Mouse (Mus musculus): ENCODE measurements around the gene Evx2. TPM values are rescaled to one million over a fixed set of nuclear protein-coding genes. Genes with fewer than 3 reads are reported as not detected.

Evx2 gene
- polyA plus RNA-seq, 1 experiment from 2014 or later = 0.67 TPM

DNA sequence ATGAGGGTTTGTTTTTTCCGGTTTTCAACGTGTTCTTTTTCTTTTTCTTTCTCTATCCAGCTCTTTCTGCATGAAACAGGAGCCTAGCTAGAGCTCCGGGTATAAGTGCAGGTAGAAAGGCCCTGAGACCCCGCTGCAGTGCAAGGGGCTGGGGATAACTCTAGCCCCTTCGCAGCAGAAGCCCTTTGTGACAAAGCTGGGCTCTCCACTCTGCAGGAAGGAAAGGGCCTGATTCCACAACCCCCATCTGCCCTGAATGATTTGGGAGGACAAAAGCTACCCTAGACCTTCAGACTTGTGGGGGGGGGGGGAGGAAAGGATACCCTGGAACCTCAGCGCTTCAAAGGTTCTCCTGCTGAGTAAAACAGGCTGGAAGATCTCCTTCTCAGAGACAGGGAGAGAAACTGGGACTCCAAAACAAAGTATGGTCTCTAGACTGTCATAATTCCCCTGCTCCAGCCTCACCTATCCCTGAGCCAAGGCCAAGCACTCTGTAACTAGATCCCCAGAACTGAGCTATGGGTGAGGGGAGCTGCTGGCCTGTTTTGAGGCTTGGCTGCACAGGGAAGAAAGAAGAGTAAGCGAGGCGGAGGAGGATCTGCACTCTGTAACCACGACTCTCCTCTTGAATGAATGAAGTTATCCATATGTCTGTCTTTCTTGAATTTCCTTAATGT is 17.2 kb upstream of the Evx2 start:
- Histone ChIP-seq H3K36me3 (no peaks in the 10 kb centered on the region), H3K4me1 (replicated peaks) (peaks cover 8% of the 10 kb centered on the region), H3K9ac (no peak overlapping the region), H3K9me3 (no peaks in the 10 kb centered on the region), H3K4me2 (peak overlapping the region; percentile 29; the same call in 1 of the 2 replicates), H3K27me3 (peaks cover 100% of the 10 kb centered on the region), H3K27ac (replicated peaks) (no peak overlapping the region), H3K4me3 (peak overlapping the region; percentile 14; the same call in 1 of the 2 replicates)
- WGBS = 5% methylated on average over 9 of the region's 9 CpGs
- ATAC-seq (ENCODE audit: low read depth) = no peak

DNA sequence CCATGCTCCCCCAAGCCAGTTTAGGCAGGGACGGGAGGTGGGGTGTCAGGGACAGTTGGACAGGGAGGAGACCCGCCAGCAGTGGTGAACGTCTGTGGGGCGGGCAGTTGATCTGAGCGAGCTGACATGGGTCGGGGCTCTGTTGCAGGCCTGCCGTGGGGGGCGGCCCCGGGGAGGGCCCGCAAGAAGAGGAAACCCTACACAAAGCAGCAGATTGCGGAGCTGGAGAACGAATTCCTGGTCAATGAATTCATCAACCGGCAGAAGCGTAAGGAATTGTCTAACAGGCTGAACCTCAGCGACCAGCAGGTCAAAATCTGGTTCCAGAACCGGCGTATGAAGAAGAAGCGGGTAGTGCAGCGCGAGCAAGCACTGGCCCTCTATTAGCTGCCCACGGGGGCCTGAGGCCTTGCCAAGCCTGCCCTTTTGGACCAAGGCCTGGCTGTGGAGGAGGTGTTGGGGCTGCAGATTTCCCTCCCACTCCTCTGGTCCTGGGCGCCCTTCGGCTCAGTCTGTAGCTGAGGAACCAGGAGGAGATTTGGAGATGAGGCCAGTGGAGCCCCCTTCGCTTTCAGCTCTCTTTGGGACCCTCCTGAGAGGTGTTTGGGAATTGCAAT is 16.4 kb upstream of the Evx2 start:
- no peaks in the 10 kb centered on the region for H3K9me3 ChIP-seq
- ATAC-seq (ENCODE audit: low read depth) = no peak
- peak overlapping the region; percentile 29 for H3K4me2 ChIP-seq
- H3K9ac ChIP-seq = no peak overlapping the region
- no peaks in the 10 kb centered on the region for H3K36me3 ChIP-seq
- peaks cover 8% of the 10 kb centered on the region for H3K4me1 ChIP-seq (replicated peaks)
- no peak overlapping the region for H3K27ac ChIP-seq (replicated peaks)
- peaks cover 100% of the 10 kb centered on the region for H3K27me3 ChIP-seq
- H3K4me3 ChIP-seq = peak overlapping the region; percentile 14
- 6% methylated on average over 24 of the region's 24 CpGs for WGBS

GRCm38 (mm10) chr2:74674881-74675665 is 15.7 kb upstream of the Evx2 start, which contains the start of gene Hoxd12:
TSS of gene Hoxd12 (plus strand) at chr2:74675013.
- H3K4me1 ChIP-seq (replicated peaks) = peaks cover 8% of the 10 kb centered on the region
- H3K27me3 ChIP-seq = peaks cover 100% of the 10 kb centered on the region
- H3K4me2 ChIP-seq = peak within 1 kb of the TSS; percentile 29
- H3K36me3 ChIP-seq = no peaks in the 10 kb centered on the region
- no peak for ATAC-seq (ENCODE audit: low read depth)
- no peaks in the 10 kb centered on the region for H3K9me3 ChIP-seq
- no peak within 1 kb of the TSS for H3K27ac ChIP-seq (replicated peaks)
- WGBS = 2% methylated on average over 47 of the region's 47 CpGs
- H3K4me3 ChIP-seq = peak within 1 kb of the TSS; percentile 14
- H3K9ac ChIP-seq = no peak within 1 kb of the TSS

- peaks cover 100% of the 10 kb centered on the region for H3K27me3 ChIP-seq
- H3K9me3 ChIP-seq = no peaks in the 10 kb centered on the region
- no peak for ATAC-seq (ENCODE audit: low read depth)
- no peak overlapping the region for H3K27ac ChIP-seq (replicated peaks)
- no peaks in the 10 kb centered on the region for H3K36me3 ChIP-seq
- 2% methylated on average over 24 of the region's 24 CpGs for WGBS
- no peak overlapping the region for H3K9ac ChIP-seq
- H3K4me1 ChIP-seq (replicated peaks) = peaks cover 8% of the 10 kb centered on the region
- H3K4me2 ChIP-seq = no peak overlapping the region
- no peak overlapping the region for H3K4me3 ChIP-seq
Observed at GRCm38 (mm10) chr2:74673835-74674425, 14.6 kb upstream of the Evx2 start.

DNA sequence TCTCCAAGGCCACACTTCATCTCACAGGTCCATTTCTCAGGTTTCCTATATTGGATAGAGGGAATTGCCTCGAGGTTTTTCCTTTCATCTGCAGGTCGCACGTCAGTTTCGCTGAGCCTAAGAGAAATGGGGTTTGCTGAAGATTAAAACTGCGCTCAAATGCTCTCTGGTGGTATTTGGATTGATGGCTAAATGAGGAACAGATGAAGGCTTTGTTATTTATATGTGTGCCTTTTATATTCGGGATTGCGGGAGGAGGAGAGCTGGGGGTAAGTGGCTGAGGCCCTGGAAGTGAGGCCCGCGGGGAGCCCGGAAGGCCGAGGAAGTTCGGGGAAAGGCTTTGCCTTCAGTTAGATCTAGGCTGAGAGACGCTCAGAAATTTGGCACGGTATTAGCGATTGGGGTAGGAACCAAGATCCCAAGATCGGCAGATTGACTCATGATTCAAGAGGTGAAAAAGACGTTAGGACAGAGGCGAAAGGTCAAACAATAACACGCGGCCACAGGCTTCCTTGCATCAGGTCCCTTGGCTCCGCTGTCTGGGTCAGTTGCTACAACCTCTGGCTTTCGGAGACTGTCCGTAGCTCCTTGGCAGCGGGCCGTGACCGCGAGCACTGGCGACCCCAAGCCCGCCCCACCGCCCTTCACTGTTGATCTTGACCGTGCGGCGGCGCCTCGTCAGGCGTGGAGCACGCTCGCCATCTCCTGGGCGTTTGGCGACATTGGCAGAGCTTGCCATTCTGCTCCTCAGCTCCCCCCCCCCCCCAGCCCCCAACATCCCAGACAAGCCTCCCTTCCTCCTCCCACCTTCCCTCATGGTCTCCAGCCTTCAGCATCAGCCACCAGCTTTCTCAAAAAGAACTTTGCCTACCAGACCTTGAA is 13.4 kb upstream of the Evx2 start:
- Histone ChIP-seq H3K36me3 (no peaks in the 10 kb centered on the region), H3K9me3 (no peaks in the 10 kb centered on the region), H3K9ac (no peak overlapping the region), H3K4me2 (peak overlapping the region; percentile 53), H3K4me3 (peak overlapping the region; percentile 21), H3K4me1 (replicated peaks) (peaks cover 20% of the 10 kb centered on the region), H3K27ac (replicated peaks) (no peak overlapping the region), H3K27me3 (peaks cover 100% of the 10 kb centered on the region)
- WGBS = 1% methylated on average over 40 of the region's 40 CpGs
- 0 out of 2 replicates have a peak, but pooled peaks have one; percentile 28 for ATAC-seq (ENCODE audit: low read depth)

GRCm38 (mm10) chr2:74671847-74672246 is 12.5 kb upstream of the Evx2 start:
- Histone ChIP-seq H3K4me3 (no peak overlapping the region), H3K9me3 (no peaks in the 10 kb centered on the region), H3K4me1 (replicated peaks) (peaks cover 22% of the 10 kb centered on the region), H3K27ac (replicated peaks) (no peak overlapping the region), H3K4me2 (no peak overlapping the region), H3K9ac (no peak overlapping the region), H3K27me3 (peaks cover 100% of the 10 kb centered on the region), H3K36me3 (no peaks in the 10 kb centered on the region)
- 4% methylated on average over 5 of the region's 5 CpGs for WGBS
- no peak for ATAC-seq (ENCODE audit: low read depth)

DNA sequence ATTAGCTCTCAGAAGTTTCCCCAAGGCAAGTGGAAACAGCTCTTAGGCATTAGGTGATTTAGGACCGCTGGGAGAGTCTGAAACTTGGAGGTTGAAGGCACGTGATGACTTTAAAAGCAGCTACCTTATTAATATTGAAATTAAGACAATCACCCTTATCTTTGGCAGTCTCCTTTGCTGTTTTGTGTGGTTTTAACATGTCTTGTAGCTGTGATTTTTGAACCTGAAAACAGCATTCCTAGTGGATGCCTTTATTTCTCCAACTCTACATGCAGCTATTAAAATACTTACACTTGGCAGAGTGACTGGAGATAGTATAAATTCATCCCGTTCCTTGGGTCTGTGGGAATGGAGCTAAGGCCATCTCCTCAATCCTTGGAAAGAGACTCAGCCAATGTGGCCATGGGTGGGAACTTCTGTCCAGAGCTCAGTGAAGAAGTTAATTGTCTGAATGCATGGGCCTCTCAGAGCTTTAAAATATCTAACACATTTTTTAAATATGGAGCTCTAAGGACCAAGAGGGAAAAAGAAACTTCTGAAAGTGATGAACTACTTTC is 11.4 kb upstream of the Evx2 start:
- under 1% methylated on average over 3 of the region's 3 CpGs for WGBS
- no peaks in the 10 kb centered on the region for H3K36me3 ChIP-seq
- no peak for ATAC-seq (ENCODE audit: low read depth)
- no peak overlapping the region for H3K27ac ChIP-seq (replicated peaks)
- no peak overlapping the region for H3K9ac ChIP-seq
- no peaks in the 10 kb centered on the region for H3K9me3 ChIP-seq
- H3K4me2 ChIP-seq = no peak overlapping the region
- peaks cover 22% of the 10 kb centered on the region for H3K4me1 ChIP-seq (replicated peaks)
- H3K27me3 ChIP-seq = peaks cover 100% of the 10 kb centered on the region
- H3K4me3 ChIP-seq = no peak overlapping the region

GRCm38 (mm10) chr2:74669650-74670235 is 10.4 kb upstream of the Evx2 start:
- no peaks in the 10 kb centered on the region for H3K9me3 ChIP-seq
- no peak overlapping the region for H3K4me3 ChIP-seq
- no peak overlapping the region for H3K4me2 ChIP-seq
- WGBS = 2% methylated on average over 14 of the region's 14 CpGs
- H3K36me3 ChIP-seq = no peaks in the 10 kb centered on the region
- H3K27me3 ChIP-seq = peaks cover 99% of the 10 kb centered on the region
- H3K4me1 ChIP-seq (replicated peaks) = peaks cover 19% of the 10 kb centered on the region
- no peak for ATAC-seq (ENCODE audit: low read depth)
- H3K9ac ChIP-seq = no peak overlapping the region
- no peak overlapping the region for H3K27ac ChIP-seq (replicated peaks)

- Histone ChIP-seq H3K9me3 (no peaks in the 10 kb centered on the region), H3K4me1 (replicated peaks) (peaks cover 19% of the 10 kb centered on the region), H3K4me3 (no peak overlapping the region), H3K27me3 (peaks cover 99% of the 10 kb centered on the region), H3K9ac (no peak overlapping the region), H3K27ac (replicated peaks) (no peak overlapping the region), H3K4me2 (no peak overlapping the region; the same call in 1 of the 2 replicates), H3K36me3 (no peaks in the 10 kb centered on the region)
- no peak for ATAC-seq (ENCODE audit: low read depth)
- 0% methylated on average over 3 of the region's 3 CpGs for WGBS
Observed at GRCm38 (mm10) chr2:74669230-74669578, 9.8 kb upstream of the Evx2 start.

DNA sequence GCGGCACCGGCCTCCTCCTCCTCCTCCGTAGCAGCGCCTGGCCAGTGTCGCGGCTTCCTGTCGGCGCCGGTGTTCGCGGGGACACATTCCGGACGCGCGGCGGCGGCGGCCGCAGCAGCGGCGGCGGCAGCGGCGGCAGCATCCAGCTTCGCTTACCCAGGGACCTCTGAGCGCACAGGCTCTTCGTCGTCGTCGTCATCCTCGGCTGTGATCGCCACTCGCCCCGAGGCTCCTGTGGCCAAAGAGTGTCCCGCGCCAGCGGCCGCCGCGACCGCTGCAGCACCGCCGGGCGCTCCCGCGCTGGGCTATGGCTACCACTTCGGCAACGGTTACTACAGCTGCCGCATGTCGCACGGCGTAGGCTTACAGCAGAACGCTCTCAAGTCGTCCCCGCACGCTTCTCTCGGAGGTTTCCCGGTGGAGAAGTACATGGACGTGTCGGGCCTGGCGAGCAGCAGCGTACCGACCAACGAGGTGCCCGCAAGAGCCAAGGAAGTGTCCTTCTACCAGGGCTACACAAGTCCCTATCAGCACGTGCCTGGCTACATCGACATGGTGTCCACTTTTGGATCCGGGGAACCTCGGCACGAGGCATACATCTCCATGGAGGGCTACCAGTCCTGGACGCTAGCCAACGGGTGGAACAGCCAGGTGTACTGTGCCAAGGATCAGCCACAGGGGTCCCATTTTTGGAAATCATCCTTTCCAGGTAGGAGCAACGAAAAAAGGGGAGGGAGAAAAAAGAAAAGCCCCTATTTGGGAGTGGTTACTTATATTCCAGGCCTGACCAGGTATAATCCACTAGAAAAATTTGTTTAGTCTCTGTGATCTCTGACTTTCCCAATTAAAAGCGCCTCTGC is 9.2 kb upstream of the Evx2 start:
- no peaks in the 10 kb centered on the region for H3K9me3 ChIP-seq

More for the DNA sequence above, 9.2 kb upstream of the Evx2 start:
- Histone ChIP-seq H3K9ac (0 out of 2 replicates have a peak overlapping the region, but pooled peaks have one; percentile 38), H3K4me3 (peak overlapping the region; percentile 33), H3K4me1 (replicated peaks) (peaks cover 19% of the 10 kb centered on the region), H3K36me3 (no peaks in the 10 kb centered on the region), H3K27ac (replicated peaks) (no peak overlapping the region), H3K27me3 (peaks cover 99% of the 10 kb centered on the region), H3K4me2 (peak overlapping the region; percentile 50)
- ATAC-seq (ENCODE audit: low read depth) = 0 out of 2 replicates have a peak, but pooled peaks have one; percentile 51
- WGBS = under 1% methylated on average over 52 of the region's 74 CpGs
